Mouse (Mus musculus) T-cell, adult 2 months (primary cell): ENCODE results near the gene Parp14.
"Not testable (repeated sequence)": the region's sequence is repeated elsewhere in the genome, so short reads cannot be mapped to it uniquely, and the experiment has no call there.

ENCODE experiments used
- DNase-seq: peaks from one replicate; pipeline ENCODE4 v3.0.0; 2022; ENCODE audit warnings: low spot score

The Parp14 gene

DNA sequence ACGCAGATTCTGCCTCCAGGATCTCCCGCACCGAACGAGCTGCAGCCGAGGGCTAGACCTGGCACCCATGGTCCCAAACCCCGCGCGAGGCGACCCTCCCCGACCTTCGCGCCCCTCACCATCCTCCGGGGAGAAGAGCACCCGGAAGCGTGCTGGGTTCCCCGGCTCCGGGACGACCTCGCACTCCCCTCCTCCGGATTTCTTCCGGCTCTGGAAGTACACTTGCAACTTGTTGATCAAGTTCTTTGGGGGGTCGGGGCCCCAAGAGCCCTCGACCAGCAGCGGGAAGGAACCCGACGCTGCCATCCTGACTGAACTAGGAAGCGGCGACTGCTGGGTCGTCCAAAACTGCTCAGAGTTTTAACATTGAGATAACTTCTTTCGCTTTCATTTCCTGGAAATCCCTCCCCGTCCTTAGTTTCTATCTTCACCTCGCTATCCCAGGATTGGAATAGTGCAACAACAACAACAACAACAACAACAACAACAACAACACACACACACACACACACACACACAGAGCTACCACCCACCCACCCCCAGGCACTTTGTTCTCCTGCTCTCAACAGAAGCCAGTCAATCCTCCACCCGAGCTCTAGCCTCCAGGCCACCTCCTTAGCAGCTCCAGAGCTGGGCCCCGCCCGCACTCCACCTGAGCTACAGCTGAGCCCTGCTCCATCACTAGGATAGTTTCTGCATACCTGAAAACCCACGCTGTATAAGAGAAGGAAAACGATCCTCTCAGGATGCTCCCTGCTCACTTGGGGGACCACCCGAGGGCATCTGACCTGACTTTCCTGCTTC lies at the start of gene Parp14:
Parp14 (minus strand) TSS at position 497 of the 804 bp plus-strand sequence.
- DNase-seq: peak; percentile 69

DNA sequence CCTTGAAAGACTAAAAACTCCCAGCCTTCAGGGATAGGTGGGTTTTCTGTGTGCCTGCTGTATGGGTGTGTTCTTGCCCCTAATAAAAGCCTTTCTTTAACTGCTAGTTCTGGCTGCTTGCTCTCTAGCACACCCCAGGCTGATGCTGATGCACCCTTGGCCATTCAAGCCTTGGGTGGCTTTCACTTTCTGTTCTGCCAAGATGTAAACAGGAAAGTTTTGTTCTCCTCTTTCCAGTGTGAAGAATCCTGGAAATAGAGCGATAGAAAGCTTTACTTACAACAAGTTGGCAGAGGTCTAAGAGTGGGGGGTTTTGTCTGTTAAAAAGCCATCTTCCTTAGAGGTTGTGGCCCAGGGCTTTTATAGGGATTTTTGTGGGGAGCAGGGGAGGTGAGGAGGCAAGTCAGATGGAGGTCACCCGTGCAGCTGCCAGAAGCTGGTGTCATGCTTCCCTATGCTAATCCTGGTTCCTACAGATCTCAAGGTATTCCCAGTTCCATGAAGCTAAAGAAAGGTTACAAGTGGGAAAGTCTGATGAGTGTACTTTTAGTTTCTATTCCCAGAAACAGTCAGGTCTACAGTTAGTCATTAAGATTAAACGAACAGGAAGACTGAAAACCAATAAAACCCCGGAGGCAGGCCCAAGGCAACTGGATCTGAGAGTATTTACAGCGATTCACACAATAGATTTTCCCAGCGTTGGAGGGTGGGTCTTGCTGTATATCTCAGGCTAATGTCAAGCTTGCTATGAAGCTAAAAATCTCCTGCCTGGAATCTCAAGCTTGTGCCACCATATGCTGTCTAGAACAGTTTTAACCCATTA lies 47.6 kb upstream of the Parp14 start:
- DNase-seq: peak; percentile 60

DNA sequence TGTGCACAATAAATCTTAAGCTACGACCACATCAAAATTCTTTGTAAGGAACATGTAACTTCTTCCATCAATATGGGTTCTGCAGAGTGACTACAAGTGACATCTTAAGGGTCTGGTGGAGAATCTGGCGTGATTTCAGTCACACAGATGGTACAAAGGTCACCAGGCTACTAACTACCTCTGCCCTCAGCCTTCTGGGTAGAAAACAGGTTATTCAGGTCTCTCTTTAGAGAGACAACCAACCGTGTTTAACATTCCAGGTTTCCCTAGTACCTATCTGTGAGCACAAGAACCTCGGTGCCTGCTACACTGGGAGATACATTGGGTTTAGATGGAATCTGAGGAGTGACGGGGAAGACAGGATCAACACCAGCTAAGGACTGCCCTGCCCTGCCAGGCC lies 43.0 kb upstream of the Parp14 start:
- DNase-seq: no peak

DNA sequence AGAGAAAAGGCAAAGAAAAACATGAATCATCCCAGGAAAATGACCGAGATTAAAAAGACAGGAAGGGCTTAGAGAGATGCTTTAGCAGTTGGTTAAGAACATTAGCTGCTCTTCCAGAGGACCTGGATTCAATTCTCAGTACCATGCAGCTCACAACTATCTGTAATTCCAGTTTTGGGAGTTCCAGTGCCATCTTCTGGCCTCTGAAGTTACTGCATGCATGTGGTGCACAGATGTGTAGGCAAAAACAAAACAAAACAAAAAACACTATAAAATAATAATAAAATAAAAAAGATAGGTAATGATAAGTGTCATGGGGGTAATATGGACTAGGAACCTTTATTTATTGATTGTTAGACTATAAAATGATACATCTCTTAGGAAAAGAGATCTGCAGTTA lies 42.2 kb upstream of the Parp14 start:
- peak; percentile 16 for DNase-seq

DNA sequence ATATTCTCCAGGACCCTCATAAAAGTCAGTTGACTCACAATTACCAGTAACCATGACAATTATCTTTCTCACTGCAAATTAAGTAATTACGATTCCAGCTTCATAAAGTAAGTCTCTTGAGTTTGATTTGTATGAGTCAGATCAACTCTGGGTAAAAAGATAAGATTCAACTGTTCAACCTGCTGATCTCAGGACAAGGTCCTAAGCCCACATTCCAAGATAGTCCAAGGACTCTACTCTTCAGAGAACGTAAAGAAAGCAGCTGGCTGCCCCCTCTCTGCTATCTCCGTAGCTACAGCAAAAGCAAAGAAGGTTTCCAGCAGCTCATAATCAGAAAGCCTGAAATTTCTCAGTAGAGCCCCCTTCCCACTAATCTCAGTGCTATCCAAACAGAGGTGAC lies 40.1 kb upstream of the Parp14 start:
- DNase-seq: no peak

DNA sequence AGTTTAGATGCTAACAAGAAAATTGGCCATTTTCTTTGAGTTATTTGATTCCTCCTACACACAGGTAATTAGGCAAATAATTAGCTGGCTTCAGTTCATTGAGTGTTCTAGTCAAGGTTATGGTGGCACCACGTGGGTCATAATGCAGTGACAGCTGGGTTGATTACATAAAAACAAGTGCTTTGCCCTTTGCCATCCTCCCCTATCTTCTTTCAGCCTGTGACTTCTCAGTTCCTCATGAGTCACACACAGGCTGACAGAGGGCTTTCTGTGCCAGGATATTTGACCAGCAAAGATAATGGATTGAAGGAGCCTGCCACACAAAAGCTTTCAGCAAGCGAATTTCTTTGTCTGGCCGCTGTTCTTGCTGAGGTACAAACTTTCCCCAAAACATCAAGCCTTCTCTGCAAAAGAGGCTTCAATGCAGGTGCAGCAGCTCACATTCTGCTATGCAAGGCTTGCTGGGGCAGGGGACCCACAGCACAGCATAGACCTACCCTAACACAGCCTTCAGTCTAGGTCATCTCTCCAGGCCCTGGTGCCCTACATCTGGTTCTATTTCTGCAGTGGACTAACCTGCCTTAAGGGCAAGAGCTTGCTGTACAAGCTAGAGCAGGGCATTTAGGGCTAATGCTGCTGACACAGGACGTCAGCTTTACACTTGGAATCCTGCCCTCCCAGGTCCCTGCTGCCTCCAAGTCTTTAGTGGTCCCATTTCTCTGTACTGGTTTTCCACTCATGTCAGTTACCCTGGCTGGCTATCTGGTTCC lies 36.3 kb upstream of the Parp14 start:
- no peak for DNase-seq

DNA sequence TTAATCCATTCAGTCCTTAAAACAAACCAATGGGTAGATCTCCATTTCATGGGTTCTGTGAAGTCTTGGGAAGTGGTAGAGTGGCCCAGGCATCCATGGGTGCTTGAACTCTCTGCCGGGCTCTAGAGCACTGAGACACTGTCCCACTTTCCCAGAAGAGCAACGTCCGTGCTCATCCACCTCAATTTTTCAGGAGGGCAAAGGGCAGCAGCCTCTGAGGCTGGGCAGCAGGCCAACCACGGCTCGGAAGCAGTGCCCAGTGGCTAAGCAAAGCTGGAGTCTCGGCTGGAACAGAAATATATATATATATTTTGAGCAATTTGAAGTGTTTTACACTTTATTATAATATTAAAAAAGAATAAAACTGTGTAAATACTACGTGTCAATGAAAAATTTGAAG lies 35.5 kb upstream of the Parp14 start:
- no peak for DNase-seq

DNA sequence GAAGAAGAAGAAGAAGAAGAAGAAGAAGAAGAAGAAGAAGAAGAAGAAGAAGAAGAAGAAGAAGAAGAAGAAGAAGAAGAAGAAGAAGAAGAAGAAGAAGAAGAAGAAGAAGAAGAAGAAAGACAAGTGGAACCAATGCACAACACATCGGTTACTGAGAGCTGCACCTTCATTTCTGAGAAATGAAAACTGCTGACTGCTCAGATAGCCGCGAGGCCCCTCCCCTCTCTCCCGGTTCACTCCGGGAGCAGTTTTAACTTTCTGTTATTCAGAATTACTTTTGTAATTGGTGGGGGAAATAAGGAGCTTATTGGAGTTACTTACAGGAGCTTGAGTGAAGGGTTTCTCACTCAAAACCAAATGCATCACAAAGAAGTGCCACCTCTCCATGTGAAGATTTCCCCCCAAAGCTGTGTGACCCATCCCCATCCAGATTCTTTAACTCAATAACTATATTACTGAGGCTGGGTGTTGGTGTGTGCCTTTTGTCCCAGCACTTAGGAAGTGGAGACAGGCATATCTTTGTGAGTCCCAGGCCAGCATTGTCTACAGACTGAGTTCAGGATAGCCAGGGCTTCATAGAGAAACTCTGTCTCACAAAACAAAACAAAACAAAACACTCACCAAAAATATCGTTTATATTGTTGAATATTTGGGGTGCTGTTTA lies 34.6 kb upstream of the Parp14 start:
- DNase-seq: no peak

DNA sequence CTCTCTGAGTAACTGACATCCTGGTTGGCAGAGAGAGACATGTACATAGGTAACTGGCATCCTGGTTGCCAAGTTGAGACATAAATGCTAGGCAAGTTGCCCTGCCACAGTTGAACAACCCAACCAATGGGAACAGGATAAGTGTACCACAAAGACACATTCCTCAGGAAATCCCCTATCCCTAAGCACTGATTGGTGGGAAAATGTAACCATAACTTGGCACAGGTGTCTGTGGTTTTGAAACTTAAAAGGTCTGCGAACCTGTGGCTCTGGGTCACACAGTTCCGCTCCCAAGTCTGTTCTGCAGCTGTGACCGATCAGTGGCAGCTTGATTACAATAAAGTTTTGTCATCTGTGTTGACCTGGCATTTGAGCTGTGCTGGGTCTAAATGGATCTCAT lies 34.0 kb upstream of the Parp14 start:
- peak; percentile 48 for DNase-seq

DNA sequence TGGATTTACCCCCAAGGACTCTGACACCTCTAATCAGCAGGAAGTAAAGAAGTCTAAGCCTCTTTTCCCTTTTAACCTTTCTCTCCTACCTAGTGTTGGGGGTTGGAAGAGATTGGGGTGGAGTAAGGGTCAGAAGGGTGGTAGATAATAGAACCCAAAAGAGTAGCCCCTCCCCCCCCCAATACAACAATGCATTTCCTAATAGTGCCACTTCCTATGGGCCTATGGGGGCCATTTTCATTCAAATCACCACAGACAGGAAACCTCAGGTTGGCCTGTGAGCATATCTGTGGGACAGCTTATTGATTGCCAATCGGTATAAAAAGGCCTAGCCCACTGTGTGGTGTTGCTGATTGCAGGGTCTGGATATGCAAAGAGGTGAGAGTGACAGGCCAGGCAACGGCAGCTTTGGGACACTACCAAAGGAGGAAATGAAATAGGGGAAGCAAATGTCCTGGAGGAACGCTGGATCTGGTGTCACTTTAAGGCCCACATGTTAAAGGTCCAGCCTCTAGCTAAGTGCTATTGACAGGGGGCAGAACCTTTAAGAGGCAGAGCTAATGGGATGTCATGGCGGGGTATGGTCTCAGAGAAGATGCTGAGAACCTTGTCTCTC lies 32.9 kb upstream of the Parp14 start:
- no peak for DNase-seq

DNA sequence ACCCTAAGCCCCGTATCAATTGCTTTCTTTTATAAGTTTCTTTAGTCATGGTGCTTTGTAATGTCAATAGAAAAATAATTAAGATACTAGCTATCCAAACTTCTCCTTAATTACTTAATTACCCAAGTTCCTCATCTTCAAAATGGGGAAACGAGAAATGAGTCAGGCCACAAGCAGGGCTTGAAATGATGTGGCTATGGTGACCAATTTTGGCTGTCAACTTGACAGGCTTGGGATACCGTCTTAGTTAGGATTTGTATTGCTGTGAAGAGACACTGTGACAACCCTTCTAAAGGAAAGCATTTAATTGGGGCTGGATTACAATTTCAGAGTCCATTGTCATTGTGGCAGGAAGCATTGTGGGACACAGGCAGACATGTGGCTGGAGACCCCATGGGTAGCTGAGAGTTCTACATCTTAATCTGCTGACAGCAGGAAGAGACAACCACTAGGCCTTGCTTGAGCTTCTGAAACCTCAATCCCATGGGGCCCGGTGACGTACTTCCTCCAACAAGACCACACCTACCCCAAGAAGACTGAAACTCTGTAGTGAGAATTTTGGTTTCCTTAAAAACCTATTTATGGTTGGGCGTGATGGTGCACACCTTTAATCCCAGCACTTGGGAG lies 31.8 kb upstream of the Parp14 start:
- no peak for DNase-seq

DNA sequence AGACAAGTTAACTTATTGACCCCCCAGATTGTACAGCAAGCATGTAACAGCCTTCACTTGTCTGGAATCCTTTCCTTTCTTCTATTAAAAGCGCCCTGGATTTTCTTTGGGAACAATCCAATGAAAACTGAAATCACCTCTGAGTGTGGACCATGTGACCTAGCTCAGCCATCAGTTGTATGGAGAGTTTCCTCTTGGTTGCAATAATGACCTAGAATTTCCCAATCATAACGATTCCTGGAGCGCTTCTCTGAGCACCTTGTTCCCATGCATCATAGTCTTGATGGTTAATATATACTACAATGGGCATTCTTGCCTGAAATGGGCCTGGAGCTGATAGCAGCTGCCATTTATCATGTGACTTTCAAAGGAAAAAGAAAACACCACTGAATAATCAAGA lies 29.2 kb upstream of the Parp14 start:
- DNase-seq: no peak

DNA sequence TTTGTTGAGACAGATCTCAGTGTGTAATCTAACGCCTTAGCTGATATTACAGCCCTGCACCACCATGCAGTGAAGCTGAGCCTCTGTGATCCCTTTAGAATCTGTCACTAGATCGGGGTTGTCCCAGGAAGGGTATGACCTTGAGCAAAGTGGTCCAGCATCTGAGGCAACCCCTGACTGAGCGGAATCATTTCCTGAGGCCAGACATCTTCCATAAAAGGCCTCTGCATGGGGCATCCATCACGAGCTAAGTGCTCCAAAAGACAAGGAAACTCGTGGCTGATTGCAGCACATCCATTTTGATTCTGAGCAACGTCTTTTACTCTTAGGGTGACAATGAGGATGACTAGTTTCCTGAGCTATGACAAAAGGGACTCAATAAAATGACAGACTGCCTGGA lies 23.7 kb upstream of the Parp14 start:
- no peak for DNase-seq

DNA sequence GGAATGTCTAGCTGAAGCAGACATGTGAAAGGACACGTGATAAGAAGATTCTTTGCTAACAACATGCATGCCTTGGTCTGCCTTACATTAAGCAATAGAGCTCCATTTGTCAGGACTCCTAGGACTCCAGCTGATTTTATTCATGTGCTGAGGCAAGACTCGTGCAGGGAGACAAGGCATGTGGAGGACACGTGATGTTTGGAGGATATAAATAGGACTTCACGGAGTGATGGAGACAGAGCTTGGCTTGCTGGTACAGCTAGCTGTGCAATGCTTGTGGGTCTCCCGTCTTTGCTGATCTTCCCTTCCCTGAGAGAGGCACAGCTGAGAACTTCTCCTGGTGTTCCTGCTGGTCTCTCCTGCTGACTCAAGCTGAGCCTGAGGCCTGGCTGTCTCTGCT lies 20.3 kb upstream of the Parp14 start:
- not testable (repeated sequence) for DNase-seq

DNA sequence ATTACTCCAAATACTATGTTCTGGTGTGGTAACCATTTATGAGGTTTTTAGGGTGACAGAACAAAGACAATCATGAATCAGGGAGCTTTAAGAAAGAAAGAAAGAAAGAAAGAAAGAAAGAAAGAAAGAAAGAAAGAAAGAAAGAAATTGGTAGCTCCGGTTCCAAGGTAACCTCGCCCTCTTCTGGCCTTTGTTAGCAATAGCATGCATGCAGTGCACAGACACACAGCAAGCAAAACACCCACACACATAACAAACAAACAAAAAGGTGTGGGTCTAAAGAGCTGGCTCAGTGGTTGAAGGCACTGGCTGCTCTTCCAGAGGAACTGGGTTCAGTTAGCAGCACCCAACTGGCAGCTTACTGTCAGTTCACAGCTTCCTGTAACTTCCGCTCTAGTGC lies 19.3 kb upstream of the Parp14 start:
- DNase-seq: no peak

DNA sequence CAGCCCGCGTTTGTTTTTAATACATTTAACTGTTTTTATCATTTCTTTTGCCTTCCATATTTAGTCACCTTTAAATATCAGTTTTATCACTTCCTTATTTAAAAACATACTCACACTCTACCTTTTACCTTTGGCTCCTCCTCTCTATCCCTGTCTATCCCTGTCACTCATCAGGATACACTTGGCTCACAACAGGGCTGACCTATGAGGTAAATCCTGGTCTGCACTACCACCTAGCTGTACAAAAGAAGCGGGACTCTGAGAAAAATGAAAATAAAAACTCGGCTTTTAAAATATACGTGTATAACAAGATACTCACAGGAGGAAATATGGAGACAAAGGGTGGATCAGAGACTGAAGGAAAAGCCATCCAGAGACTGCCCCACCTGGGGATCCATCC lies 17.6 kb upstream of the Parp14 start:
- DNase-seq: no peak

DNA sequence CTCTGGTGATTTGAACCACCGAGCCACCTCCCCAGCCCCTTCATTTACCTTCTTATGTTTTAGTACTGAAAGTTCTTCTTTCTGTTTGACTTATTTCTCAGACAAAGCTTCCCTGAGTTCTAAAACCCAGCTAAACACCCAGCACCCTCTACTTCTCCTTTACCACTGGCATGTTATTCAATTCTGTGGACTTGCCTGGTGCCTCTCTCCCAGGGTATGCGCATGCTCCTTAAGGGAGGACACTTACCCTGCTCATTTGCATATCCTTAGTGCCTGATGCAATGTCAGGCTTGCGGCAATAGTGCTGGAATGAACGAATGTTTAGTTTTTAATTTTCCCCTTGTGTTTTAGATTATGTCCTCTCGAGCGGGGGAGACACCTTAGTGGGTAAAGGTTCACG lies 16.8 kb upstream of the Parp14 start:
- DNase-seq: no peak

DNA sequence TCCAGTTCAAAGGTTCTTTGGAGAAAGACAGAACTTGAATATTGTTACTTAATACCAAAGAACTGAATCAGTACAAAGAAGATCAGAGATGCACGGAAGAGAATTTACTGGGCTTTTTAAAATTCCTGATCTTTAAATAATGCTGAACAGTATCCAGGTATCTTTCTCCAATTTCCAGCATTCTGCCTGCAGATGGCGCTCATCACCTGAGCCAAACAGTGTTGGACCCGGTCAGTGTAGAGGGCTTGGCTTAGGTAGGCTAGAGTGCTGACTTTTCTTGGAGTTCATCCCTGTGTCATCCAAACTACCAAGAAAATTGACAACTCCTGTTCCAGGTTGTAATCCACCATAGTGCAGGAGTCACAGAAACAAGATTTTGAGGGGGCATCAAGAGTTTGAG lies 3.1 kb upstream of the Parp14 start:
- peak; percentile 64 for DNase-seq

DNA sequence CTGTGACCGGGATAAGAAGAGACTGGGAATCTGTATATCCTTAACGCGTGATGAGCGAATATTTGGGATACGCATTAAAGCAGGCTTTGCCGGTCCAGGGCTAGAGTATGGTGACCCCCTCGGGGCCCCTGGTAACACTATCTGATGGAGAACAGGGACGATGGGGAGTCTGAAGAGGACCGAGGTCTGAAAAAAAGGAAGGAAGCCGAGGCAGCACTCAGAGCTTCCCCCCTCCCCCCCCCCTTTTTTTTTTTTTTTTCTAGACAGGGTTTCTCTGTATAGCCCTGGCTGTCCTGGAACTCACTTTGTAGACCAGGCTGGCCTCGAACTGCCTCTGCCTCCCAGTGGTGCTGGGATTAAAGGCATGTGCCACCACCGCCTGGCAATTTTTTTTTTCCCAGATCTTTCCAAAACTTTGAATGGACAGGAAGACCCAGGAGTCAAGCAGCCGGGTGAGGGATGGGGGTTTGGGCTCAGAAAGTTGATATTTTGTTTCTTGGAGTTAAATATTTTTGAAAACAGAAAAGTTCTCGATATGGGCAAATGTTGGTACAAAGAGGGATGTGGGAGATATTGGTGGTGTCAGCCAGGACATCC lies 1.2 kb upstream of the Parp14 start:
- no peak for DNase-seq

DNA sequence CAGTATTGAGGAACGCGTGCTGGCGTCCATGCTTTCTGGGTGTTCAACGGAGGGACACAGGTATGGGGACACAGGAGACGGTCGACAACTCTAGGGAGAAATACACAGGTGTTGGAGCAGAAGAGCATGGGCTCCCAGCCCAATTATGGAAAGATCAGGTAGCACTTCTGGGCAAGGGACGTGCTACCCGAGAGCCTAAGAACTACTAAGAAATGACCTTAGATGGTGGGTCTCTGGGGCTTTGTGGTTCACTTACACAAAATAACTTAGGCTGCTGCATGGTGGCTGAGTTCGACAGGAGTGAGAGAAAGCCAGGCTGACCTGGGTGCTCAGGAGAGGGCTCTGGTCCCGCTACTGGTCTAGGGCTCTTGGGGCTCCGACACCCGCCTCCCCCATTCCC lies 554 bp upstream of the Parp14 start:
- DNase-seq: no peak

DNA sequence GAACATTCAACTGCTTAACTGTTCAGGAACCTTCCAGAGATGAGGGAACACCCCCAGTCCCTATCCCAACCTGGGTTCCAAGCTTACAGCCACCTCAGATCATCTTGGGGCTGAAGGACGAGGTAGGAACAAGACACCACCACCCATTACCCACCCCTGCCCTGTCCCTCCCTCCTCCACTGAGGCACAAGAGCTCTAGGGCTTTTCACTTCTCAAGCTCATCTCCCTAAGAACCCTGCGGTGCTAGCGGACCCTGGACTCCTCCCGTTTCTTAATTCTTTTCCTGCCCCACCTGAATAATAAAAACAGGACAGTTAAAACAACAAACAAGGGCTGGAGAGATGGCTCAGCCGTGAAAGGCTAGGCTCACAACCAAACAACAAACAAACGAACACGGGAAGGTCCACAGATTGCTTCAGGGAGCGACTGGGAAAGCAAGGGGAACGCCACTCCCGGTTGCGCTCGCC lies 730 bp downstream of the Parp14 start:
- no peak for DNase-seq
